Mouse (Mus musculus) adrenal gland, adult 2 months (tissue): ENCODE data around the gene Ppp1r3e. TPM values are rescaled to one million over a fixed set of nuclear protein-coding genes. Genes with fewer than 3 reads are reported as not detected.
A peak's percentile ranks its signal among the peaks of the same experiment; 100 is the strongest.

Experiments used
- DNase-seq: peaks from one replicate; pipeline ENCODE4 v3.0.0; 2021
- long read RNA-seq: library from polyadenylated mRNA; stranded (forward); transcript quantifications from one replicate; pipeline ENCODE4 v2.0.0, GENCODE M21; 2021
- polyA plus RNA-seq: library from polyadenylated mRNA; depleted of rRNA; stranded (reverse); fragments of >200 nt; gene quantifications from 2 replicates; pipeline ENCODE4 v1.2.3, GENCODE M21; 2012; rRNA removed
- total RNA-seq, 2 experiments: library from RNA; stranded (reverse); gene quantifications; 2 replicates each; pipeline ENCODE4 v1.2.3; 2021

Ppp1r3e gene
- 10 to 100 TPM; 13.0 to 19.6 TPM for total RNA-seq
- polyA plus RNA-seq: 41.8 and 45.9 TPM in 2 replicates
- long read RNA-seq: 0 reads

GRCm38 (mm10) chr14:54877048-54877715 lies at the start of gene Ppp1r3e:
TSS of gene Ppp1r3e (minus strand) at chr14:54877550.
- peak; percentile 91 for DNase-seq

- peak; percentile 36 for DNase-seq
These were observed 49.2 kb upstream of the Ppp1r3e start for GRCm38 (mm10) chr14:54926401-54927158.

- DNase-seq: peak; percentile 53
These were observed 48.3 kb upstream of the Ppp1r3e start, which contains the start of gene Efs for GRCm38 (mm10) chr14:54925349-54926342. TSS of gene Efs (minus strand) at chr14:54926126.

- DNase-seq: peak; percentile 34
These were observed 47.4 kb upstream of the Ppp1r3e start for GRCm38 (mm10) chr14:54924641-54925348.

GRCm38 (mm10) chr14:54920076-54920685 lies 42.8 kb upstream of the Ppp1r3e start:
- DNase-seq: no peak

GRCm38 (mm10) chr14:54913343-54913742 lies 36.0 kb upstream of the Ppp1r3e start:
- DNase-seq: no peak

GRCm38 (mm10) chr14:54912886-54913285 lies 35.5 kb upstream of the Ppp1r3e start, which contains the start of gene Slc22a17:
TSS of gene Slc22a17 (minus strand) at chr14:54913132.
- DNase-seq: peak; percentile 83

GRCm38 (mm10) chr14:54912109-54912850 lies 34.9 kb upstream of the Ppp1r3e start:
- DNase-seq: no peak

GRCm38 (mm10) chr14:54908682-54909081 lies 31.3 kb upstream of the Ppp1r3e start:
- DNase-seq: no peak

GRCm38 (mm10) chr14:54903641-54904040 lies 26.3 kb upstream of the Ppp1r3e start:
- no peak for DNase-seq

- peak; percentile 72 for DNase-seq
These were observed 23.0 kb upstream of the Ppp1r3e start for GRCm38 (mm10) chr14:54900383-54900782.

GRCm38 (mm10) chr14:54897445-54897844 lies 20.1 kb upstream of the Ppp1r3e start:
- peak; percentile 54 for DNase-seq

- peak; percentile 85 for DNase-seq
These were observed 17.2 kb upstream of the Ppp1r3e start for GRCm38 (mm10) chr14:54894296-54895151.

- DNase-seq: peak; percentile 99
These were observed 16.4 kb upstream of the Ppp1r3e start for GRCm38 (mm10) chr14:54893651-54894181.

- DNase-seq: no peak
These were observed 14.8 kb upstream of the Ppp1r3e start, which contains the start of gene Pabpn1 for GRCm38 (mm10) chr14:54892200-54892599. TSS of gene Pabpn1 (plus strand) at chr14:54892500.

GRCm38 (mm10) chr14:54885309-54885708 lies 8.0 kb upstream of the Ppp1r3e start:
- DNase-seq: no peak

GRCm38 (mm10) chr14:54884022-54884712 lies 6.8 kb upstream of the Ppp1r3e start:
- no peak for DNase-seq
